Mouse (Mus musculus) thymus, adult 2 months (tissue): ENCODE data around the gene Drap1.
A peak's percentile ranks its signal among the peaks of the same experiment; 100 is the strongest.

ENCODE experiments used
- CTCF ChIP-seq: fragments of 200-500 bp; IDR thresholded peaks from 2 replicates; pipeline ENCODE4 v1.5.1; 2012; ENCODE audit warnings: mild to moderate bottlenecking, control low read depth, low read length, moderate library complexity, borderline replicate concordance; ENCODE audit not compliant: control insufficient read depth, poor library complexity, insufficient read depth; ENCODE audit errors: extremely low read depth
- POLR2A ChIP-seq: fragments of 200-500 bp; IDR thresholded peaks from 2 replicates; pipeline ENCODE4 v1.6.1; 2012; ENCODE audit warnings: mild to moderate bottlenecking, low read length, control low read depth, moderate library complexity; ENCODE audit not compliant: control insufficient read depth, poor library complexity, insufficient read depth; ENCODE audit errors: extremely low read depth

- TF ChIP-seq CTCF (0 out of 2 replicates have a peak, but pooled peaks have one; percentile 26), POLR2A (peak; percentile 95)
Observed at GRCm38 (mm10) chr19:5388588-5389242, 36.1 kb downstream of the Drap1 start, which contains the start of gene Sart1.
